In genomic region chr8:123190678-123191077, GRCm38 (mm10) we compare ENCODE assay signal across 9 mouse cellular contexts. TPM values are rescaled to one million over a fixed set of nuclear protein-coding genes. Genes with fewer than 3 reads are reported as not detected.
DNase-seq lines count a peak whose midpoint lies in the region; ATAC-seq and TF ChIP-seq lines count a peak whose summit lies in the region.
"Had no signal": no experiment of that assay in that cellular context is flagged by ENCODE, and none has a peak within 500 bp of the region (broad histone marks: within the 10 kb centered on the region; RNA-seq: fewer than 3 reads in every experiment).

No protein-coding gene starts in this region.

- DNase-seq in urinary bladder, adult 18-20 months (ENCODE audit: low spot score in 2 of 2) = peak; percentile 41 to 67
- DNase-seq in urinary bladder, adult 2 months (ENCODE audit: low spot score) = no peak
- peak; percentile 65 to 88 for DNase-seq in gastrocnemius, postnatal 4 days (ENCODE audit: low spot score in 2 of 2)
- DNase-seq in kidney, adult 2 months = peak; percentile 88
- DNase-seq in limb, embryonic 10.5 days (ENCODE audit: low spot score) = peak; percentile 80

- no peak overlapping the region for H3K4me3 ChIP-seq in cortical plate, adult 2 months (ENCODE audit: insufficient read depth, low read length)
- H3K4me3 ChIP-seq in kidney, adult 2 months (ENCODE audit: insufficient read depth, low read depth, low read length) = peak overlapping the region; percentile 6; the same call in 1 of the 2 replicates
- no peak overlapping the region for H3K4me3 ChIP-seq in limb, embryonic 10.5 days
- no peak overlapping the region for H3K4me3 ChIP-seq in midbrain, embryonic 12.5 days
- H3K4me3 ChIP-seq in stomach, embryonic 14.5 days (ENCODE audit: low read depth, low read length) = no peak overlapping the region
- H3K4me3 ChIP-seq: erythroblast, embryonic 14.5 days had no signal

- no peak for ATAC-seq in midbrain, embryonic 12.5 days (ENCODE audit: low FRiP score, low read depth)
- ATAC-seq in stomach, embryonic 14.5 days (ENCODE audit: insufficient number of reproducible peaks, insufficient read depth, low FRiP score, low read depth) = no peak

- no peaks in the 10 kb centered on the region for H3K9me3 ChIP-seq in limb, embryonic 10.5 days (replicated peaks)
- H3K9me3 ChIP-seq in midbrain, embryonic 12.5 days = no peaks in the 10 kb centered on the region
- no peaks in the 10 kb centered on the region for H3K9me3 ChIP-seq in stomach, embryonic 14.5 days (ENCODE audit: control insufficient read depth, low read depth, low read length)

- 3% methylated on average over 9 of the region's 9 CpGs for WGBS in kidney, adult 2 months
- WGBS in limb, embryonic 10.5 days = 2% methylated on average over 9 of the region's 9 CpGs
- WGBS in midbrain, embryonic 12.5 days = 2% methylated on average over 9 of the region's 9 CpGs
- WGBS in stomach, embryonic 14.5 days = 1% methylated on average over 9 of the region's 9 CpGs

- no peak for TF ChIP-seq POLR2A in cortical plate, adult 2 months (IDR thresholded peaks at IDR 0.05; ENCODE audit: extremely low read depth, insufficient read depth, low read length)
- no peak for TF ChIP-seq POLR2A in kidney, adult 2 months (IDR thresholded peaks at IDR 0.05; ENCODE audit: low read depth, low read length)

- TF ChIP-seq CTCF in cortical plate, adult 2 months (IDR thresholded peaks at IDR 0.05; ENCODE audit: extremely low read depth, insufficient read depth, low read length) = peak; percentile 65
- TF ChIP-seq CTCF in kidney, adult 2 months (conservative IDR thresholded peaks at IDR 0.05; ENCODE audit: insufficient read depth, insufficient read length, low read depth, low read length) = peak; percentile 73

- no peak overlapping the region for H3K9ac ChIP-seq in midbrain, embryonic 12.5 days (replicated peaks)
- H3K9ac ChIP-seq in stomach, embryonic 14.5 days (replicated peaks; ENCODE audit: low read depth, low read length) = no peak overlapping the region

- H3K27me3 ChIP-seq in kidney, adult 2 months (replicated peaks; ENCODE audit: control insufficient read depth, insufficient read depth, low read length) = no peaks in the 10 kb centered on the region
- no peaks in the 10 kb centered on the region for H3K27me3 ChIP-seq in limb, embryonic 10.5 days (ENCODE audit: low read depth, poor library complexity, severe bottlenecking)
- H3K27me3 ChIP-seq in midbrain, embryonic 12.5 days = no peaks in the 10 kb centered on the region; the same call in 1 of the 2 replicates
- no peaks in the 10 kb centered on the region for H3K27me3 ChIP-seq in stomach, embryonic 14.5 days (ENCODE audit: control insufficient read depth, insufficient read depth, low read length)

- H3K4me2 ChIP-seq in midbrain, embryonic 12.5 days (replicated peaks) = peak overlapping the region; percentile 13; the same call in 1 of the 2 replicates
- peak overlapping the region; percentile 37 for H3K4me2 ChIP-seq in stomach, embryonic 14.5 days (replicated peaks; ENCODE audit: low read depth, low read length)

- peaks cover 3% of the 10 kb centered on the region for H3K4me1 ChIP-seq in cortical plate, adult 2 months (ENCODE audit: control insufficient read depth, insufficient read depth, low read length)
- H3K4me1 ChIP-seq in kidney, adult 2 months (ENCODE audit: control insufficient read depth, insufficient read depth, low read length) = peaks cover 13% of the 10 kb centered on the region; the same call in 1 of the 2 replicates
- peaks cover 41% of the 10 kb centered on the region for H3K4me1 ChIP-seq in limb, embryonic 10.5 days
- 0 out of 2 replicates have a peak, but pooled peaks cover 2% of the 10 kb centered on the region for H3K4me1 ChIP-seq in midbrain, embryonic 12.5 days
- no peaks in the 10 kb centered on the region for H3K4me1 ChIP-seq in stomach, embryonic 14.5 days (ENCODE audit: control insufficient read depth, insufficient read depth, low read length)

- H3K27ac ChIP-seq in cortical plate, adult 2 months (ENCODE audit: insufficient read depth, low read length) = no peak overlapping the region
- peak overlapping the region; percentile 45 for H3K27ac ChIP-seq in kidney, adult 2 months (ENCODE audit: insufficient read depth, low read depth, low read length)
- H3K27ac ChIP-seq in limb, embryonic 10.5 days = no peak overlapping the region; the same call in 1 of the 2 replicates
- H3K27ac ChIP-seq in midbrain, embryonic 12.5 days (replicated peaks) = no peak overlapping the region
- no peak overlapping the region for H3K27ac ChIP-seq in stomach, embryonic 14.5 days (ENCODE audit: low read length)

- H3K36me3 ChIP-seq in kidney, adult 2 months (ENCODE audit: control insufficient read depth, insufficient read depth, low read length) = no peaks in the 10 kb centered on the region
- no peaks in the 10 kb centered on the region for H3K36me3 ChIP-seq in limb, embryonic 10.5 days
- no peaks in the 10 kb centered on the region for H3K36me3 ChIP-seq in midbrain, embryonic 12.5 days
- no peaks in the 10 kb centered on the region for H3K36me3 ChIP-seq in stomach, embryonic 14.5 days (ENCODE audit: control insufficient read depth, insufficient read depth, low read length)

RNA-seq across cellular contexts. Expression of gene Dpep1, which starts 4.6 kb away (rescaled TPM):
- polyA plus RNA-seq in urinary bladder, adult 2 months (2012; rRNA removed) = 56.5 and 73.2 TPM in 2 replicates
- polyA plus RNA-seq in cortical plate, adult 2 months (2012; rRNA removed) = not detected in 2 replicates
- 1 to 10 TPM; 4.7 to 9.6 TPM for total RNA-seq in gastrocnemius, postnatal 4 days (2021)
- polyA plus RNA-seq in kidney, adult 2 months (2012; rRNA removed) = 360 and 388 TPM in 2 replicates
- 7.8 and 8.4 TPM in 2 replicates for polyA plus RNA-seq in limb, embryonic 10.5 days (2016; fragmentation: Nextera tagmentation; extraction: Ambion mirVana)
- polyA plus RNA-seq in midbrain, embryonic 12.5 days (2016; fragmentation: Nextera tagmentation; extraction: Ambion mirVana) = 0.56 TPM in 2 replicates
- polyA plus RNA-seq in stomach, embryonic 14.5 days (2014; fragmentation: Nextera tagmentation; extraction: Ambion mirVana) = 1.1 and 1.7 TPM in 2 replicates
- polyA plus RNA-seq: erythroblast, embryonic 14.5 days had no signal

RNA-seq across cellular contexts. Expression of gene Chmp1a, which starts 21.9 kb away (rescaled TPM):
- 109 and 119 TPM in 2 replicates for polyA plus RNA-seq in urinary bladder, adult 2 months (2012; rRNA removed)
- 126 and 130 TPM in 2 replicates for polyA plus RNA-seq in cortical plate, adult 2 months (2012; rRNA removed)
- 10 to 100 TPM; 48.1 to 68.1 TPM for total RNA-seq in gastrocnemius, postnatal 4 days (2021)
- polyA plus RNA-seq in kidney, adult 2 months (2012; rRNA removed) = 99.6 and 112 TPM in 2 replicates
- polyA plus RNA-seq in limb, embryonic 10.5 days (2016; fragmentation: Nextera tagmentation; extraction: Ambion mirVana) = 127 and 130 TPM in 2 replicates
- polyA plus RNA-seq in midbrain, embryonic 12.5 days (2016; fragmentation: Nextera tagmentation; extraction: Ambion mirVana) = 158 and 171 TPM in 2 replicates
- polyA plus RNA-seq in stomach, embryonic 14.5 days (2014; fragmentation: Nextera tagmentation; extraction: Ambion mirVana) = 90.6 and 106 TPM in 2 replicates

RNA-seq across cellular contexts. Expression of gene Spata33, which starts 22.0 kb away (rescaled TPM):
- polyA plus RNA-seq in urinary bladder, adult 2 months (2012; rRNA removed) = 2.8 and 4.2 TPM in 2 replicates
- polyA plus RNA-seq in cortical plate, adult 2 months (2012; rRNA removed) = 8.4 and 9.7 TPM in 2 replicates
- total RNA-seq in gastrocnemius, postnatal 4 days (2021) = 1 to 10 TPM; 1.2 TPM
- 3.5 and 4.6 TPM in 2 replicates for polyA plus RNA-seq in kidney, adult 2 months (2012; rRNA removed)
- polyA plus RNA-seq in limb, embryonic 10.5 days (2016; fragmentation: Nextera tagmentation; extraction: Ambion mirVana) = 3.1 and 6.2 TPM in 2 replicates
- 5.9 and 6.5 TPM in 2 replicates for polyA plus RNA-seq in midbrain, embryonic 12.5 days (2016; fragmentation: Nextera tagmentation; extraction: Ambion mirVana)
- polyA plus RNA-seq in stomach, embryonic 14.5 days (2014; fragmentation: Nextera tagmentation; extraction: Ambion mirVana) = 4.1 and 5.7 TPM in 2 replicates

RNA-seq across cellular contexts. Expression of gene Sult5a1, which starts 32.6 kb away (rescaled TPM):
- 8.9 and 10.6 TPM in 2 replicates for polyA plus RNA-seq in urinary bladder, adult 2 months (2012; rRNA removed)
- polyA plus RNA-seq in cortical plate, adult 2 months (2012; rRNA removed) = 0.10 and 0.87 TPM in 2 replicates
- 10 to 100 TPM; 10.2 to 10.8 TPM for total RNA-seq in gastrocnemius, postnatal 4 days (2021)
- polyA plus RNA-seq in kidney, adult 2 months (2012; rRNA removed) = 10.8 and 11.2 TPM in 2 replicates
- polyA plus RNA-seq in limb, embryonic 10.5 days (2016; fragmentation: Nextera tagmentation; extraction: Ambion mirVana) = 4.6 and 5.2 TPM in 2 replicates
- polyA plus RNA-seq in midbrain, embryonic 12.5 days (2016; fragmentation: Nextera tagmentation; extraction: Ambion mirVana) = 2.3 and 2.6 TPM in 2 replicates
- 20.4 and 23.9 TPM in 2 replicates for polyA plus RNA-seq in stomach, embryonic 14.5 days (2014; fragmentation: Nextera tagmentation; extraction: Ambion mirVana)

RNA-seq across cellular contexts. Expression of gene Cdk10, which starts 34.0 kb away (rescaled TPM):
- polyA plus RNA-seq in urinary bladder, adult 2 months (2012; rRNA removed) = 70.3 and 77.0 TPM in 2 replicates
- 165 and 187 TPM in 2 replicates for polyA plus RNA-seq in cortical plate, adult 2 months (2012; rRNA removed)
- 10 to 100 TPM; 26.7 to 27.4 TPM for total RNA-seq in gastrocnemius, postnatal 4 days (2021)
- 53.3 and 53.7 TPM in 2 replicates for polyA plus RNA-seq in kidney, adult 2 months (2012; rRNA removed)
- 33.6 and 34.7 TPM in 2 replicates for polyA plus RNA-seq in limb, embryonic 10.5 days (2016; fragmentation: Nextera tagmentation; extraction: Ambion mirVana)
- polyA plus RNA-seq in midbrain, embryonic 12.5 days (2016; fragmentation: Nextera tagmentation; extraction: Ambion mirVana) = 34.1 and 35.6 TPM in 2 replicates
- 36.3 and 37.5 TPM in 2 replicates for polyA plus RNA-seq in stomach, embryonic 14.5 days (2014; fragmentation: Nextera tagmentation; extraction: Ambion mirVana)
